Mouse (Mus musculus) liver, adult 2 months (tissue): ENCODE data around the gene Srrm2. TPM values are rescaled to one million over a fixed set of nuclear protein-coding genes. Genes with fewer than 3 reads are reported as not detected.
A peak's percentile ranks its signal among the peaks of the same experiment; 100 is the strongest.

Experiments
- DNase-seq: peaks from one replicate; pipeline ENCODE4 v3.0.0-alpha.2; 2011; ENCODE audit warnings: low read depth, low spot score; ENCODE audit errors: extremely low read depth
- H3K27ac ChIP-seq: fragments of 200-500 bp; replicated peaks from 2 replicates; pipeline ENCODE4 v1.5.1; 2012; ENCODE audit warnings: low read depth, mild to moderate bottlenecking, control low read depth, inconsistent platforms, low read length; ENCODE audit not compliant: insufficient read depth
- H3K27me3 ChIP-seq: fragments of 200-500 bp; 2 replicates; pipeline ENCODE4 v1.6.1; 2012; ENCODE audit warnings: mild to moderate bottlenecking, moderate library complexity, low read length, inconsistent platforms; ENCODE audit not compliant: control insufficient read depth, insufficient read depth
- H3K36me3 ChIP-seq: fragments of 200-500 bp; 2 replicates; pipeline ENCODE4 v1.6.1; 2012; ENCODE audit warnings: low read length, inconsistent platforms; ENCODE audit not compliant: control insufficient read depth, insufficient read depth
- H3K4me1 ChIP-seq: fragments of 200-500 bp; 2 replicates; pipeline ENCODE4 v1.6.1; 2011; ENCODE audit warnings: low read length; ENCODE audit not compliant: control insufficient read depth, insufficient read depth
- H3K4me3 ChIP-seq: fragments of 200-500 bp; 2 replicates; pipeline ENCODE4 v1.5.1; 2011; ENCODE audit warnings: low read depth, mild to moderate bottlenecking, control low read depth, low read length, moderate library complexity; ENCODE audit not compliant: insufficient read depth
- H3K79me2 ChIP-seq: fragments of 200-500 bp; 2 replicates; pipeline ENCODE4 v1.6.1; 2012; ENCODE audit warnings: inconsistent platforms, mild to moderate bottlenecking, low read length, moderate library complexity; ENCODE audit not compliant: control insufficient read depth, insufficient read depth
- H3K9ac ChIP-seq: fragments of 200-500 bp; 2 replicates; pipeline ENCODE4 v1.6.1; 2012; ENCODE audit warnings: low read depth, mild to moderate bottlenecking, control low read depth, inconsistent platforms, low read length
- CTCF ChIP-seq: fragments of 200-500 bp; IDR thresholded peaks from 2 replicates; pipeline ENCODE4 v1.5.1; 2011; ENCODE audit warnings: low read depth, low read length, control low read depth
- POLR2A ChIP-seq: fragments of 200-500 bp; IDR thresholded peaks from 2 replicates; pipeline ENCODE4 v1.6.1; 2011; ENCODE audit warnings: low read length, control low read depth; ENCODE audit not compliant: insufficient read depth; ENCODE audit errors: extremely low read depth
- WGBS: fragments of 180-500 bp; shearing (Covaris S2); methylation state at CpG from one replicate; pipeline ENCODE4 v1.1.7; 2018; 5-methylcytosine and 5-hydroxymethylcytosine counted together
- polyA plus RNA-seq: library from polyadenylated mRNA; depleted of rRNA; stranded (reverse); fragments of >200 nt; gene quantifications from 2 replicates; pipeline ENCODE4 v1.2.3, GENCODE M21; 2012
- total RNA-seq: library from RNA; depleted of rRNA; stranded (reverse); fragments of >200 nt; gene quantifications from 2 replicates; pipeline ENCODE4 v1.2.3, GENCODE M21; 2014

The Srrm2 gene
- total and polyA plus RNA-seq, 2 experiments, result 33.0 to 316 TPM

DNA sequence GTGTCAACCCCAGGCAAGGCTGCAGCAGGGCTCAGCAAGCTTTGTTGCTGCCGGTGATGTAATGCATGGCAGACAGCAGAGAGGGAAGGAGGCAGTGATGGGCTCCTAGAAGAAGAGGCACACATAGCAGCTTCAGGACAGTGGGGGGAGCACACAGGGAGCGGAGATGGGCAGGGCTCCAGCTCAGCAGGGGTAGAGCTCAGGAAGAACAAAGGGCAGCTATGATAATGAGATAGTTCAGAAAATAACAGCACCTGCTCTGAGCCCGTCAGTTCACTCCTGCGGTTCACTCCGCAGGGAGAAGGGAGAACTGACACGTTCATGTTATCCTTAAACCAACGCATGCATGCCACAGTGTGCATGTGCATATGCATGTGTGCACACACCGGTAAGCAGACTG is 31.5 kb upstream of the Srrm2 start:
- H3K27ac ChIP-seq, result no peak overlapping the region
- H3K27me3 ChIP-seq, result no peaks in the 10 kb centered on the region
- WGBS, result 95% methylated on average over 8 of the region's 8 CpGs
- H3K9ac ChIP-seq, result no peak overlapping the region
- DNase-seq, result no peak
- H3K4me3 ChIP-seq, result no peak overlapping the region
- H3K4me1 ChIP-seq, result no peaks in the 10 kb centered on the region
- H3K36me3 ChIP-seq, result peaks cover 4% of the 10 kb centered on the region; the same call in 1 of the 2 replicates
- TF ChIP-seq CTCF (no peak), POLR2A (no peak)
- no peaks in the 10 kb centered on the region for H3K79me2 ChIP-seq

GRCm38 (mm10) chr17:23760231-23760630 is 30.1 kb upstream of the Srrm2 start:
- Histone ChIP-seq H3K4me3 (no peak overlapping the region), H3K9ac (no peak overlapping the region), H3K4me1 (no peaks in the 10 kb centered on the region), H3K27ac (no peak overlapping the region), H3K79me2 (no peaks in the 10 kb centered on the region), H3K27me3 (no peaks in the 10 kb centered on the region), H3K36me3 (peaks cover 4% of the 10 kb centered on the region; the same call in 1 of the 2 replicates)
- 97% methylated on average over 9 of the region's 9 CpGs for WGBS
- TF ChIP-seq CTCF, result no peak
- TF ChIP-seq POLR2A, result no peak
- DNase-seq, result no peak

DNA sequence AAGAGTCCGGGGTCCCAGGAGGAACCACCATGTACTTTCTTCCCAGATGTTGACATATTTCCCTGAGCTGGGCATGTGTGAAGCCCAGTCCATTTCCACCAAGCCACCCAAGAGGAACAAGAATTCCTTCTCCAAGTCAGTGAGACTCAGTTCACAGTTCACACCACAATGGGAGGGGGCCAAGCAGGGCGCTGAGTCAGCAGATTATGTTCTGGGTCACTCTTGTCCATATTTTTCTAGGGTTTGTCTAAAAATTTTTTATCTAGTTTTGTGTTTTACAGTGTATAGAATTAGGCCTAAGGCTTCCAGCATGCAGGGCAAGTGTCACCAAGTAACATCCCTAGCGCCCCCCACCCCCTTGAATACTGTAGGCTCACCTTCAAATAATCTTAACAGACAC is 29.2 kb upstream of the Srrm2 start:
- Histone ChIP-seq H3K27ac (no peak overlapping the region), H3K27me3 (no peaks in the 10 kb centered on the region), H3K9ac (no peak overlapping the region), H3K79me2 (no peaks in the 10 kb centered on the region), H3K4me3 (no peak overlapping the region), H3K36me3 (peaks cover 4% of the 10 kb centered on the region; the same call in 1 of the 2 replicates), H3K4me1 (no peaks in the 10 kb centered on the region)
- 98% methylated on average over 3 of the region's 3 CpGs for WGBS
- TF ChIP-seq CTCF, result no peak
- no peak for TF ChIP-seq POLR2A
- no peak for DNase-seq

DNA sequence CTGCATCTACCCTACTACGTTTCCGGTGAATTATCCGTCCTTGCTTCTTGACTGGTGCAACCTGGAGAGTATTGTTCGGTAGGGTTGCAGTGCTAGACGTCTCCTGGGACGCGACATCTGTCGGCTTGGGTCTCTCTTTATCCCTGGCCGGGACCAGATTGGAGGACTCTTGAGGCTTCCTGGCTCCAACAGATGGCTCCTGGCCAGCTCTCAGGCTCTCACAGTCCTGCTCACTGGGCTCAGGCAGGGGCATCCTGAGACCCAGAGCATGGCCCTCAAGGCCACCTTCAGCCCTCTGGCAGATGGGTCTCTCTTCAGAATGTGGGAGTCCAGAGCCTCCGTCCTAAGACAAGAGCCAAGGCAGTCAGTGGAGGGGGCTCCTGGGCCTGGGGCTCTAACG is 27.4 kb upstream of the Srrm2 start:
- Histone ChIP-seq H3K4me1 (no peaks in the 10 kb centered on the region), H3K36me3 (peaks cover 4% of the 10 kb centered on the region; the same call in 1 of the 2 replicates), H3K27me3 (no peaks in the 10 kb centered on the region), H3K9ac (no peak overlapping the region), H3K4me3 (no peak overlapping the region), H3K79me2 (no peaks in the 10 kb centered on the region), H3K27ac (no peak overlapping the region)
- no peak for DNase-seq
- TF ChIP-seq CTCF, result no peak
- TF ChIP-seq POLR2A, result no peak
- WGBS, result 88% methylated on average over 11 of the region's 11 CpGs

DNA sequence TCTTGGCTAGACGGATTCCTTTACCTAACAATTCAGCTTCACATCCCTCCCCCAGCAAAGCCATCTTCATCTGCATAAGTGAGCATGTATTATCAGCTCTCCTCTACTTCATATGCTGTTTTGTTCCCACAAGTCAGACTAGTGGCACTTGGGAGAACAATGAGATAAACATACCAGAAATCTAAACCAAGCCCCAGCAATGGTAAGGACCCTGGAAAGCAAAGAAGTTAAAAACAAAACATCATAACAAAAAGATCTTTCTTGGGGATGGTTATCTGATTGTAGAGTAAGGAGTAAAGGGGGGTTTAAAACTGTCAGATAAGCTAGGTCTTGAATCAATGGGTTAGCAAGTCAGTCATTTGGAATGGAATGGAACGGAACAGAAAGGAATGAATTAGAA is 19.8 kb upstream of the Srrm2 start:
- Histone ChIP-seq H3K27ac (no peak overlapping the region), H3K4me1 (peaks cover 4% of the 10 kb centered on the region; the same call in 1 of the 2 replicates), H3K27me3 (no peaks in the 10 kb centered on the region), H3K36me3 (no peaks in the 10 kb centered on the region), H3K9ac (no peak overlapping the region), H3K4me3 (peak overlapping the region; percentile 83; the same call in 1 of the 2 replicates), H3K79me2 (no peaks in the 10 kb centered on the region)
- no peak for DNase-seq
- 65% methylated on average over 2 of the region's 2 CpGs for WGBS
- TF ChIP-seq POLR2A (no peak), CTCF (no peak)

DNA sequence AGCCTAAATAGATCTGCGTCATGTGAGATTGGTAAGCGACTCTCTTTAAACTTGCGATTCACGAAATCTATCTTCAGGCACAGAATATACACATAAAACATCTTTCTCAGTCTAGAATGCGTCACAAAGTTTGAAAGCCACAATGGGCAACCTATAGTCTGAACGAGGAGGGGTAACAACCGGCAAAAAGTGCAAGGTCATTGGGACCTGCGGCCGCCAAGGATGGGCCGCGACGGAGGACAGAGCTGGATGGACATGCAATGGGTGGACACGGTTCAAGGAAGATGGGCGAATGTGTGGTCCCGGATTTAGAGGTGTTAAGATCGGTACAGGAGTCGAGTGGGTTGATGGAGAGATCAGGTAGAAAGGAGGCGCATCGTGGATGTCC is 19.4 kb upstream of the Srrm2 start:
- H3K79me2 ChIP-seq, result no peaks in the 10 kb centered on the region
- WGBS, result 4% methylated on average over 19 of the region's 19 CpGs
- peak overlapping the region; percentile 26; the same call in 1 of the 2 replicates for H3K27ac ChIP-seq
- H3K27me3 ChIP-seq, result no peaks in the 10 kb centered on the region
- H3K36me3 ChIP-seq, result no peaks in the 10 kb centered on the region
- TF ChIP-seq CTCF (no peak), POLR2A (no peak)
- H3K4me1 ChIP-seq, result peaks cover 4% of the 10 kb centered on the region; the same call in 1 of the 2 replicates
- peak overlapping the region; percentile 90 for H3K9ac ChIP-seq
- DNase-seq, result no peak
- H3K4me3 ChIP-seq, result peak overlapping the region; percentile 83
